Mouse (Mus musculus) embryonic stem cell, embryonic (primary cell): ENCODE results near the gene Rapgef4.

Experiments used
- CTCF ChIA-PET, 4 experiments: fragments of 300-600 bp in 2 of 4; fragments of 350-600 bp in 2 of 4; sonication (Branson Sonifier 250); formaldehyde crosslinking; loops; one replicate each; lab custom pipeline; 2022; ENCODE audit warnings: inconsistent platforms in 2 of 4; lab: Charles Lee
- POLR2A ChIA-PET, 4 experiments: fragments of 300-600 bp in 2 of 4; fragments of 350-600 bp in 2 of 4; sonication (Branson Sonifier 250); formaldehyde crosslinking; loops; one replicate each; lab custom pipeline; 2022; ENCODE audit warnings: antibody characterized with exemption in 4 of 4, inconsistent platforms in 1 of 4; lab: Charles Lee

Rapgef4 gene

GRCm38 (mm10) chr2:72294994-72295393, 314.0 kb downstream of the Rapgef4 start:
- ChIA-PET POLR2A (interaction anchor here in 1 of 4 experiments (1.4 kb wide), 1 partner anchor 92 kb away, joined by 3 read pairs; no protein-coding TSS in a partner anchor), CTCF (no interaction called here)

- CTCF ChIA-PET = interaction anchor here in 2 of 4 experiments (1.2 to 2.3 kb wide), 5 partner anchors 10 to 92 kb away, joined by 7 to 17 read pairs (median 9); no protein-coding TSS in a partner anchor
- POLR2A ChIA-PET = interaction anchor here in 3 of 4 experiments (0.6 to 1.9 kb wide), 5 partner anchors 10 to 518 kb away, joined by 3 to 5 read pairs (median 3); no protein-coding TSS in a partner anchor
Observed at GRCm38 (mm10) chr2:72296984-72297715, 316.1 kb downstream of the Rapgef4 start.

- POLR2A ChIA-PET = interaction anchor here in 2 of 4 experiments (0.6 to 1.2 kb wide), 4 partner anchors 10 to 517 kb away, joined by 3 to 4 read pairs (median 4); no protein-coding TSS in a partner anchor
- CTCF ChIA-PET = interaction anchor here in 3 of 4 experiments (0.7 to 2.3 kb wide), 14 partner anchors 7 to 983 kb away, joined by 3 to 17 read pairs (median 4); no protein-coding TSS in a partner anchor
Observed at GRCm38 (mm10) chr2:72297716-72298082, 316.7 kb downstream of the Rapgef4 start.

- ChIA-PET POLR2A (interaction anchor here in 3 of 4 experiments (0.5 to 1.7 kb wide), 8 partner anchors 11 to 897 kb away, joined by 3 to 5 read pairs (median 4); no protein-coding TSS in a partner anchor), CTCF (interaction anchor here (0.5 to 2.3 kb wide), 37 partner anchors 8 to 1088 kb away, joined by 3 to 17 read pairs (median 4); partner anchors contain the start of gene Gpr155 (in 1 of the 4))
Observed at GRCm38 (mm10) chr2:72298406-72298805, 317.4 kb downstream of the Rapgef4 start.

- ChIA-PET POLR2A (interaction anchor here in 1 of 4 experiments (0.9 kb wide), 1 partner anchor 9 kb away, joined by 3 read pairs; no protein-coding TSS in a partner anchor), CTCF (no interaction called here)
Observed at GRCm38 (mm10) chr2:72301194-72301916, 320.3 kb downstream of the Rapgef4 start.

GRCm38 (mm10) chr2:72305738-72306137, 324.7 kb downstream of the Rapgef4 start:
- CTCF ChIA-PET = no interaction called here
- POLR2A ChIA-PET = interaction anchor here in 1 of 4 experiments (1.2 kb wide), 1 partner anchor 13 kb away, joined by 3 read pairs; no protein-coding TSS in a partner anchor
